Mouse (Mus musculus) frontal cortex, adult 2 months (tissue): Measurements from ENCODE around the gene Clca3a1. TPM values are rescaled to one million over a fixed set of nuclear protein-coding genes. Genes with fewer than 3 reads are reported as not detected.
"Not testable (repeated sequence)": the region's sequence is repeated elsewhere in the genome, so short reads cannot be mapped to it uniquely, and the experiment has no call there.

Experiments used
- DNase-seq, 2 experiments: peaks; one replicate each; pipeline ENCODE4 v3.0.0; 2022; ENCODE audit warnings: low spot score in 1 of 2; ENCODE audit errors: extremely low spot score in 1 of 2
- polyA plus RNA-seq: library from polyadenylated mRNA; depleted of rRNA; stranded (reverse); fragments of >200 nt; gene quantifications from 2 replicates; pipeline ENCODE4 v1.2.3, GENCODE M21; 2012; rRNA removed

Gene Clca3a1
- 4.6 and 8.8 TPM in 2 replicates for polyA plus RNA-seq

DNA sequence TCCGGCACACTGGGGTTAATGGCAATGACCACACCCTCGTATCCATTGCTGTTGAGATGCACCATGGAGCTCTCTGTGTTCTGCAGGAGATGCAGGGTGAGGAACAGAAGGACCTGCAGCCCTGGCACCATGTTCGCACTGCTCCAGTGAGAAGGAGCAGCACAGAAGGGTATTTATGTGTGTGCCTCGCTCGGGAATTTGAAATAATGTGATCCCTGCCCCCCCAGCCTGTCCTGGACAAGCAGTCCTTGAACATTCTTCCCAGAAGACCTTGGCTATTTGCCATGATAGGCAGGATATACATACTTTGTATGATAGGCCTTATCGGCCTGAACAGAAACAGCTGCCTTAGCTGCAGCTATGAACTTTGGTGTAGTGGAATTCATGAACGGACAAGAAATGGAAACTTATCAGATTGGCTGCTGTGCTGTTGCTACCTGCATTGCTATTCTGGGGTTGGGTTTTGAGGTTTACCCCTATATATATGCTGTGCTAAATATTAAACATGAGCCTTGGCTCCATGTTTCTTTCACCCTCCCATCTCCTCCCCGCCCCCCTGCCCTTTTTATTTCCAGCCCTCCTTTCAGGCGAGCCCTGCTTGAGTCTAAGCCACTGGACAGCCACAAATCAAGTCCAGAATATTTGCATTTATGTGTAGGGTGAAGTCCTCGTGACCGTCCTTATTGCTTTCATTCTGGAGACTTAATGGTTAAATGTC is at the start of gene Clca3a1:
Gene Clca3a1, minus strand, starts transcription at position 386 of the 718 bp plus-strand sequence.
- no peak for DNase-seq

DNA sequence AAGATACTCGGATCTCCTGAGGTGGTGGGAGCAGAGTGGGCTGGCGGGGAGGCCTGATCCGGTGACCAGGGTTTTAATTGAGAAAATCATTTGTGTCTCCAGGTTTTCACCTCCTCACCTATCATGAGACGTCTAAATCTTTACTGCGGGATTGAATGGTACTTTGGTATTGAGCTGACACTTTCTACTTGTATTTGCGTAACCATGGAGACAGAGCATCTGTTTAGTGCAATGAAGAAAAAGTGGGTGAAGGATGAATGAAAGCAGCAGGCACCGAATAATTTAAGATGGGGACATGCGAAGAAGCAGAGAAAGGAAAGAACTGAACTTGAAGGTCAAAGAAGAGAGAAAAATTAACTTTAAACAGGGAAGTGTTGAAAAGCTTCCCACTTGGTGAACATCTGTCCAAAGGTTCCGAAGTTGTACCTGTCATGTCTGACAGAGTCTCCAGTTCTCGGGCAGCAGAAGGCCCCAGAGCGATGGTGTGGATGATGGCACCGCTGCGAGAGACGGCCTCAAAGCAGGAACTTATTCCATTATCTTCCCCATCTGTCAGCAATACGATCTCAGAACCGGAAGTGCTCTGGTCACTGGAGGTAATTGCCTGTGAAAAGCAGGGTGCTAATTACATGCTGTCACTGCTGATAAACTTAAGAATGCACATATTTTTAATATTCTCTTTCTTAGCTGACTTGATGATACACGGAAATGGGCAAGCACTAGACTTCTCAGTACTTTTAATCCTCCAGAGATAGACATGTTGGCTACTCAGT is 47.6 kb upstream of the Clca3a1 start:
- DNase-seq: not testable (repeated sequence)

DNA sequence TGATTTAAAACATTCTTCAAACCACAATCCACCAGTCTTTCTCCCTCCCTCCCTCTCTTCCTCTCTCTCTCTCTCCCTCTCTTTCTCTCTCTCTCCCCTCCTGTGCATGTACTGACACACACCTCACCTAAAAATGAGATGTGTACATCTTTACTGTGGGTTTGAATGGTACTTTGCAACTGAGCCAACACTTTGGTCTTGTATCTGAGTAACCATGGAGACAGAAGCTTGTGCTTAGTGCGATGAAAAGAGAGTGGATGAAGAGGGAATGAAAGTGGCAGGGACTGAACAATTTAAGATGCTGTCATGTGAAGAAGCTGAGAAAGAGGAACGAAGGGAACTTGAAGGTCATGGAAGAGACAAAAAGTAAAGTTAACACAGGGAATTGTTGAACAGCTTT is 45.8 kb upstream of the Clca3a1 start:
- DNase-seq: not testable (repeated sequence)

DNA sequence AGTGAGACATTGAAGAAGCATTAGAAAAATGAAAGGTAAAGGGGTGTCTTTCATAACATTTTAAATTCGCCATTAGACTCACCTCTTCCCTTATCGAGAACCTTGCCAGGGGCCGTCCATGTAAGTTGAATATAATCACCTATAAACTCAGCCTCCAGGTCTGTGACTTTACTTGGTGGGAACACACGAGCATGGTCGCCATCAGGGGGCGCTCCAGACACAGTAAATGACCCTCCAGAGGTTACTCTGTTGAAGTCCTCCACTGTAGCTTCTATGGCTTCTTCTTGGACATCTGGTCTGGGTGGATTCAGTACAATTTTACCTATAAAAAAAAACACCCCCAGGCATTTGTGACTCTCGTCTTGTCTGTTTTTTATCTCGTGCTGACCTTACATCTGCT is 41.1 kb upstream of the Clca3a1 start:
- peak in 1 of 2 experiments; percentile 53 for DNase-seq

DNA sequence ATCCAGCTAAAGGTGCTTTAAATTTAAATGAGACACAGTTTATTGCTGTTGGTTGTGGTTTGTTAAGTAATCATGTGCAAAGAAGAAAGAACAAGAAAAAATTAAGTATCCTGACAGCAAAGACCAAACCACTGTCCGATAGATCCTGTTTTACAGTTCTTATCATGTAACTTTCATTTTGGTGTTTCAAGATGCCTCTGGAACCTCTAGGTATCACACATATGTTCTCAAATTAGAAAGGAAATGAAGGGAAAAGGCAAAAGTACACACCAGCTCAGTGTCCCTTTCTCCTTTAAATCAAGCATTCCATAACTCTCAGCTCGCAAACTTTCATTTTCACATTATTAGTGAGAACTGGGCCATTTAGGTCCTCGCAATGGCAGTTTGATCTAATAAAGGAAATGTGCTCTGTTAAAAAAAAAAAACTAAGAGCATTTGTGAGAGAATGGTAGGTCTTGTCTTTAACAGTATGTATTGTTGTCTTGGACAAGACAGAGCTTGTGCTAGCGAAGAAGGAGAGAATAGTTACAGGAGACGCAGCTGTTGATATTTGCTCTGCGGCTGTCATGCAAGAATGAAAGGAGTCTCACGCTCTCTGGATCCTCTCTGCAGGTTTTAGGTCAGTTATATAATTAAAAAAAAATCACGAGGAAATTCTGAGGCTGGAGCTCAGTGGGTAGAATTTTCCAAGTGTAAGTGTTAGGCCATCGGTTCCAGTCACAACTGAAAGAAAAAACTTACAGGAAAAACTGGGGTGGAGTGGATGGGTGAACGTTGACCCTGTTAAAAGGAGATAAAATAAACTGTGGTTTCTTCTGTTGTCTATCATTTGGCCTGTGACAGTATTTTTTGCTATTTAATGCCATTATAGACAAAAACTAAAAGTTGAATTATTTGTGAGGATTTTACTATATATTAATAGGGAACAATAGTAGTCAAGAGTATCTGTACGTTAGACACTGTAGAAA is 24.7 kb upstream of the Clca3a1 start:
- no peak for DNase-seq

DNA sequence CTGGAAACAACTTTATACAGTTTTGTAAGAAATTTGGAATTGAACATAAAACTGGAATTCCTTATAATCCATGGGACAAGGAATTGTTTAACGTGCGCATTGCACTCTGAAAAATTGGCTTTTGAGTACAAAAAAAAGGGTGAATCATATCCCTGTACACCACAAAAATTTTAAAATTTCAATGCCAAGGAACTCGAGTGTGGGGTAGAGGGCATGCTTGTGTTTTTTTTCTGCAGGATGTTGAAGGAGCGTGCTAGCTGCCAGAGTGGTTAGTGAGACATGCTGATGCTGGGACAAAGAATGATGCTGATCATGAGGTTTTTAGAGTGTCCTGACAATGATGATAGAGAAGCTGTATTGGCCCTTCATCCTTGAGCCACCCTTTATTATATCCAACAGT is 4.4 kb upstream of the Clca3a1 start:
- DNase-seq: no peak

DNA sequence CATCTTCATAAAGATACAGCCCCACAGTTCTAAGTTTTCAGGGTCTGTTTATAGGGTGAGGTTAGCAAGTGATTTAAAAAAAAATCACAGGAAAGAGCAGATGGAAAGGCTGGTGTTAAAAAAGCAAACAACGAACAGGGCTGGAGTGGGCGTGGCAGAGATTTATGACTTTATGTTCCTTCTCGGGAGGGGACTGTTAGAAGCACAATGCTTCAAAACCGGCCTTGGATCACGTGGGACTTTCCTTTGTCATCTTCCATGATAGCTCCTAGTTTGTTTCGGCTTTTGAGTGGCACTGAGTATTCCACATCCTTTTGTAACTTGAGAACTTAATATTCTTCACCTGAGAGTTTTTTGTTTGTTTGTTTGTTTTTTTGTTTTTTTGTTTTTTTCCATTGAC is 677 bp upstream of the Clca3a1 start:
- no peak for DNase-seq

DNA sequence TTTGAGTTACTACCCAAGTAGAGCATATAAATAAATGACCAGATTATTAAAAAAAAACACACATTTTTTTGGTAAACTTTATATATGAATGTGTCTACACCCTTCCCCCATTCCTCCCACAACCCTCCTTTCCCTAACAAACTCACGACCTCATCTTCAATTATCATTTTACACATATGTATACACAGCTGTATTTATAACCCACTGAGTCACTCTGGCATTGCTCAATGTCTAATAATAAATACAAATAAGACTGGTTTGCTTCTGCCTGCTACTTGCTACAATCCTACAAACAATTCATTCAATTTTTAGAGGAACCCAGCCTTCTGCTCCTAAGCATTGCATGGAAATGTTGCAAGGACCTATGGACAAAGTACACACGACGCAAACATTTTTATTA is 1.1 kb downstream of the Clca3a1 start:
- DNase-seq: no peak

DNA sequence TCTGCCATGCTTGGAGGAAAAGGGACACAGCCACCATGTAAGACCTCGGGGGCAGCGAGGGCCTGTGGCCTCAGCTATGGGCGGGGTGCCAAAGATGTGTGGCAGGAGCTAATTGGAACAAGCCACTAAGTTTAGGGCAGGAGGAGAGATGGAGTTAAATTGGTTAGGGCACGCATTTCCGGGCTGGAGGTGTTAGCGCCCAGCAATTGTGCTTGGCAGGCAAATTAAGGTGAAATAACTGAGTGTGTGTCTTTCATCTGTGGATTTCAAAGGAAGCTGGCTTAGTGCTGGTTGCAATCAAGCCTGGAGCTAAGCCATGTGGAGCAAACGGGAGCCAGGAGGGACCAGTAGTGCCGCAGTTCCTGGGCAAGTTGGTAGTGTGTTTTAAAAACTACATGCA is 4.7 kb downstream of the Clca3a1 start:
- DNase-seq: not testable (repeated sequence)

DNA sequence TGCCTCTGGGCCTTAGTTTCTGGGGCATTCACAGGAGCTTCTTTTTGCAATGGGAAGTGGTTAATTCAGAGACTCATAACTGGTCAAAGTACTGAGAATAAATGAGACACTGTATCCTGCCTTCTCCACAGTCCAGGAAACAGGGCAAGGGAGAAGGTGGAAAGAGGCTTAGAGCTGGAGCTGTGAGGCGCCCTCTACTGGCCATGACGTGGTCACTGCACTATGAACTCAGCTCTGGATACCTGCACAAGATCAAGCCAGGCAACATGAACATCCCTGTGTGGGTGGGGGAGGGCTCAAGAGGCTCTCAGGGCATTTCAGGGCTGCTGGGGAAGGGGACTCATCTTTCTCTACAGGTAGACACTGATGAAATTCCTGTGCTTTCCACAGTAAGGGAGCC is 7.7 kb downstream of the Clca3a1 start:
- no peak for DNase-seq

DNA sequence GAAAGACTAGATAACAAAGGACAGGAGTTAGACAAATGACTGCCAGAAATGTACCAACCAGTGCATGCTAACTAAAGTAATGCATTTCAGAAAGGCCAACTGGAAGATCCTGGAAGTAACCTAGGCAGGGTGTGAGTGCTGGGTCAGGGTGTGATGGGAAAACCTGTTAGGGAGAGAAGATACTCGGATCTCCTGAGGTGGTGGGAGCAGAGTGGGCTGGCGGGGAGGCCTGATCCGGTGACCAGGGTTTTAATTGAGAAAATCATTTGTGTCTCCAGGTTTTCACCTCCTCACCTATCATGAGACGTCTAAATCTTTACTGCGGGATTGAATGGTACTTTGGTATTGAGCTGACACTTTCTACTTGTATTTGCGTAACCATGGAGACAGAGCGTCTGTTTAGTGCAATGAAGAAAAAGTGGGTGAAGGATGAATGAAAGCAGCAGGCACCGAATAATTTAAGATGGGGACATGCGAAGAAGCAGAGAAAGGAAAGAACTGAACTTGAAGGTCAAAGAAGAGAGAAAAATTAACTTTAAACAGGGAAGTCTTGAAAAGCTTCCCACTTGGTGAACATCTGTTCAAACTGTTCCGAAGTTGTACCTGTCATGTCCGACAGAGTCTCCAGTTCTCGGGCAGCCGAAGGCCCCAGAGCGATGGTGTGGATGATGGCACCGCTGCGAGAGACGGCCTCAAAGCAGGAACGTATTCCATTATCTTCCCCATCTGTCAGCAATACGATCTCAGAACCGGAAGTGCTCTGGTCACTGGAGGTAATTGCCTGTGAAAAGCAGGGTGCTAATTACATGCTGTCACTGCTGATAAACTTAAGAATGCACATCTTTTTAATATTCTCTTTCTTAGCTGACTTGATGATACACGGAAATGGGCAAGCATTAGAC is 11.5 kb downstream of the Clca3a1 start:
- DNase-seq: not testable (repeated sequence)

DNA sequence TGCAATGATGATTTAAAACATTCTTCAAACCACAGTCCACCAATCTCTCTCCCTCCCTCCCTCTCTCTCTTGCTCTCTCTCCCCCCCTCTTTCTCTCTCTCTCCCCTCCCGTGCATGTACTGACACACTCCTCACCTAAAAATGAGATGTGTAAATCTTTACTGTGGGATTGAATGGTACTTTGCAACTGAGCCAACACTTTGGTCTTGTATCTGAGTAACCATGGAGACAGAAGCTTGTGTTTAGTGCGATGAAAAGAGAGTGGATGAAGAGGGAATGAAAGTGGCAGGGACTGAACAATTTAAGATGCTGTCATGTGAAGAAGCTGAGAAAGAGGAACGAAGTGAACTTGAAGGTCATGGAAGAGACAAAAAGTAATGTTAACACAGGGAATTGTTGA is 13.1 kb downstream of the Clca3a1 start:
- DNase-seq: not testable (repeated sequence)

DNA sequence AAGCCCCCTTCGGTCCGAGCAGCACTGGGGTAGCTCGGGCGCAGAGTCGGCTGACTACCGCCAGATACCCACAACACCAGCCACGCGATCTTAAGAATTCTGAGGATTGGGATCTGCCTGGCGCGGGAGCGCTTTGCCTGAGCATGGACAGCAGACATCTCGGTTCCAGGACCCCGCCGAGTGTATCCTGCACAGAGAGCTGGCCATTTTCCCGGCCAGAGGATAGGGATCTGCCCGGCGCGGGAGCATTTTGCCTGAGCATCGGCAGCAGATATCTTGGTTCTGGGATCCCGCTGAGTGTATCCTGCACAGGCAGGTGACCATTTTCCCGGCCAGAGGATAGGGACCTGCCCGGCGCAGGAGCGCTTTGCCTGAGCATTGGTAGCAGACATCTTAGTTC is 22.4 kb downstream of the Clca3a1 start:
- DNase-seq: not testable (repeated sequence)

DNA sequence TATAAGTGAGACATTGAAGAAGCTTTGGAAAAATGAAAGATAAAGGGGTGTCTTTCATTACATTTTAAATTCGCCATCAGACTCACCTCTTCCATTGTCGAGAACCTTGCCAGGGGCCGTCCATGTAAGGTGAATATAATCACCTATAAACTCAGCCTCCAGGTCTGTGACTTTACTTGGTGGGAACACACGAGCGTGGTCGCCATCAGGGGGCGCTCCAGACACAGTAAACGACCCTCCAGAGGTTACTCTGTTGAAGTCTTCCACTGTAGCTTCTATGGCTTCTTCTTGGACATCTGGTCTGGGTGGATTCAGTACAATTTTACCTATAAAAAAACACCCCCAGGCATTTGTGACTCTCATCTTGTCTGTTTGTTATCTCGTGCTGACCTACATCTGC is 23.9 kb downstream of the Clca3a1 start:
- DNase-seq: peak in 1 of 2 experiments; percentile 70

DNA sequence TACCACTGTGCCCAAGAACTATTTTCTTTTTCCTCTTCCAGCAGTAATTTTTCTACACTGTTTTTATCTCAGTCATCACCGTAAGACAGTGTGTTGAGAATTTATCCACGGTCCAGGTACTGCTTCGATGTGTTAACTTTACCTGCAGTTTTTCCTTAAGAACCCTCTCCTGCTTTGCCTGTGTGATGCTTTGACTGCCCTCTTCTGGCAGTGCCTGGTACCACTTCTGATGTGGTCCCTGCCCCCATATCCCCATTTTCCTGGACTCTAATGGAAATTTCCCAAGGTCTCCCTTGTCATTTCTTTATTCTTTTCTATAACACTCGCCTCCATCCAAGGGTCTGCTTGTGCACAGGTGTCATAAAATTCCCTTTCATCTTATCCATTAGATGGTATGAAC is 37.3 kb downstream of the Clca3a1 start:
- peak in 1 of 2 experiments; percentile 80 for DNase-seq

DNA sequence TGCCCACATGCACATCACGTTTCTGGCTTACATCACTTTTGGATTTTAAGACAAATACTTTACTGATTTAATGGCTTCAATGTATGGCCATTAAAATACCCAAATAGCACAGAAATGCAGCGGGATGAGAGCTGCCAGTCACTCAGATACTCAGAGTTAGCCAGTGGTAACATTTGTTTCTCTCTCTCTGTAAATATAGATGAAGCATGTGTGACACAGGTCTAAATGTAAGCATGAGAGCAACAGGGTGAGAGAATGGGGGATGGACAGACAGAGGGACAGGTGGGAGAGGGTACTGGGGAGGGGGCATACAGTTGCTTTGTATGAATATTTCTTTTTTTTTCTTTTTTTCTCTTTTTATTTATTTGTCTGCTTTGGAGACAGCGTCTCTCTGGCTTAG is 38.2 kb downstream of the Clca3a1 start:
- not testable (repeated sequence) for DNase-seq

DNA sequence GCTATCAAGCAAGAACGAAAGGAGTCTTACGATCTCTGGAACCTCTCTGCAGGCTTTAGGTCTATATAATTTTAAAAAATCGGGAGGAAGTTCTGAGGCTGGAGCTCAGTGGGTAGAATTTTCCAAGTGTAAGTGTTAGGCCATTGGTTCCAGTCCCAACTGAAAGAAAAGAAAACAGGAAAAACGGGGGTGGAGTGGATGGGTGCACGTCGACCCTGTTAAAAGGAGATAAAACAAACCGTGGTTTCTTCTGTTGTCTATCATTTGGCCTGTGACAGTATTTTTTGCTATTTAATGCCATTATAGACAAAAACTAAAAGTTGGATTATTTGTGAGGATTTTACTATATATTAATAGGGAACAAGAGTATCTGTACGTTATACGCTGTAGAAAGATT is 38.9 kb downstream of the Clca3a1 start:
- DNase-seq: no peak

DNA sequence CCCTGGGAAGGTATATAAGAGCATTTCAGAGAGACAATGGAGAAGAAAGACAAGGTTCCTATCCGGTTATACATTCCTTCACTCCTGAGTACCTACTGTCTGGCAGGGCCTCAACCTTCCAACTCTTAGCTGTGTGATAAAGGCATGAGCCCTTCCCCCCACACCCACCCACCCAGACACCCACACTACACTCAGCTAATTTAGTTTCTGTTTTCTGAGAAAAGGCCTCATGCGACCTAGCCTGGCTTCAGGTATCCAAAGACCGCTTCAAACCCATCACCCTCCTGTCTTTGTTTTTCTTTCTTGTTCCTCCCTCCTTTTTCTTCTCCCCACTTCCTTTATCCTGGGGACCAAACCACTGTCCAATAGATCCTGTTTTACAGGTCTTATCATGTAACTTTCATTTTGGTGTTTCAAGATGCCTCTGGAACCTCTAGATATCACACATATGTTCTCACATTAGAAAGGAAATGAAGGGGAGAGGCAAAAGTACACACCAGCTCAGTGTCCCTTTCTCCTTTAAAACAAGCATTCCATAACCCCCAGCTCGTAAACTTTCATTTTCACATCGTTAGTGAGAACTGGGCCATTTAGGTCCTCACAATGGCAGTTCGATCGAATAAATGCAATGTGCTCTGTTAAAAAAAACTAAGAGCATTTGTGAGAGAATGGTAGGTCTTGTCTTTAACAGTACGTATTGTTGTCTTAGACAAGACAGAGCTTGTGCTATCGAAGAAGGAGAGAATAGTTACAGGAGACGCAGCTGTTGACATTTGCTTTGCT is 39.5 kb downstream of the Clca3a1 start:
- DNase-seq: no peak
